Mouse (Mus musculus): ENCODE data around the gene Etv6. TPM values are rescaled to one million over a fixed set of nuclear protein-coding genes. Genes with fewer than 3 reads are reported as not detected.

Etv6 gene
- polyA plus RNA-seq, 1 experiment from 2014 or later = 5.9 TPM

DNA sequence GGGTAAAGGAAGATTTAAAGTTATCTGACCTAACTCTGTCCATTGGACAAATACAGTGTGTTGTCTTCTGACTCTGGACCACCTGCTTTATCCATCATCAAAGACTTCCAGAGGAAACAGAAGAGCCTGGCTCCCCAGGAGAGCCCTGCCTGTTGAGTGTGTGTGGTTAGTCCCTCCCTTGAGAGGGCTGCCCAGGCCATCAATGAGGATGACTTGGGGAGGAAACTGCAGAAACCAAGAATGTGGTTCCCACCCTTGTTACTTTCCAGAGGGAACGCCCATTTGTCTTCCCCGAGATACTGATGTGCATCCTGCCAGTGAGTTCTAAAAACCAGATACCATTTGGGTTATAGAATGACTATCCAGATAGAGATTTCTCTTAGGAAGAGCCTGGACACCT, 96.1 kb downstream of the Etv6 start:
- H3K27ac ChIP-seq (replicated peaks) = no peak overlapping the region
- no peak overlapping the region for H3K4me3 ChIP-seq (ENCODE audit: low read depth, low read length)
- 88% methylated on average over 2 of the region's 2 CpGs for WGBS
- TF ChIP-seq EP300 (optimal IDR thresholded peaks at IDR 0.05) (no peak), CTCF (IDR thresholded peaks at IDR 0.05; ENCODE audit: low read depth) (no peak)
- no peak for DNase-seq (ENCODE audit: low spot score)
- H3K9ac ChIP-seq (ENCODE audit: low read length) = no peak overlapping the region
- no peaks in the 10 kb centered on the region for H3K4me1 ChIP-seq (replicated peaks; ENCODE audit: control insufficient read depth, insufficient read depth)
- no peaks in the 10 kb centered on the region for H3K27me3 ChIP-seq (ENCODE audit: control insufficient read depth, insufficient read depth, low read length)
- H3K36me3 ChIP-seq (ENCODE audit: control insufficient read depth, insufficient read depth, low read length) = peaks cover 5% of the 10 kb centered on the region; the same call in 1 of the 2 replicates
- ATAC-seq (ENCODE audit: low FRiP score, low TSS enrichment) = no peak
- H3K9me3 ChIP-seq (ENCODE audit: control insufficient read depth, low read length) = no peaks in the 10 kb centered on the region
- no peak overlapping the region for H3K4me2 ChIP-seq (replicated peaks; ENCODE audit: low read depth)

GRCm38 (mm10) chr6:134133756-134134155, 98.3 kb downstream of the Etv6 start:
- DNase-seq (ENCODE audit: low spot score) = no peak
- H3K9ac ChIP-seq (ENCODE audit: low read length) = no peak overlapping the region
- no peak overlapping the region for H3K4me2 ChIP-seq (replicated peaks; ENCODE audit: low read depth)
- no peak for ATAC-seq (ENCODE audit: low FRiP score, low TSS enrichment)
- no peaks in the 10 kb centered on the region for H3K27me3 ChIP-seq (ENCODE audit: control insufficient read depth, insufficient read depth, low read length)
- no peak overlapping the region for H3K27ac ChIP-seq (replicated peaks)
- H3K9me3 ChIP-seq (ENCODE audit: control insufficient read depth, low read length) = no peaks in the 10 kb centered on the region
- H3K4me3 ChIP-seq (ENCODE audit: low read depth, low read length) = no peak overlapping the region
- H3K36me3 ChIP-seq (ENCODE audit: control insufficient read depth, insufficient read depth, low read length) = peaks cover 5% of the 10 kb centered on the region; the same call in 1 of the 2 replicates
- WGBS = 54% methylated on average over 4 of the region's 4 CpGs
- no peaks in the 10 kb centered on the region for H3K4me1 ChIP-seq (replicated peaks; ENCODE audit: control insufficient read depth, insufficient read depth)
- no peak for TF ChIP-seq CTCF (IDR thresholded peaks at IDR 0.05; ENCODE audit: low read depth)
- TF ChIP-seq EP300 (optimal IDR thresholded peaks at IDR 0.05) = no peak

GRCm38 (mm10) chr6:134134821-134135323, 99.4 kb downstream of the Etv6 start:
- Histone ChIP-seq H3K9me3 (ENCODE audit: control insufficient read depth, low read length) (no peaks in the 10 kb centered on the region), H3K4me2 (replicated peaks; ENCODE audit: low read depth) (no peak overlapping the region), H3K27ac (replicated peaks) (no peak overlapping the region), H3K36me3 (ENCODE audit: control insufficient read depth, insufficient read depth, low read length) (peaks cover 5% of the 10 kb centered on the region; the same call in 1 of the 2 replicates), H3K4me1 (replicated peaks; ENCODE audit: control insufficient read depth, insufficient read depth) (no peaks in the 10 kb centered on the region), H3K4me3 (ENCODE audit: low read depth, low read length) (no peak overlapping the region), H3K27me3 (ENCODE audit: control insufficient read depth, insufficient read depth, low read length) (no peaks in the 10 kb centered on the region), H3K9ac (ENCODE audit: low read length) (no peak overlapping the region)
- 84% methylated on average over 9 of the region's 9 CpGs for WGBS
- no peak for DNase-seq (ENCODE audit: low spot score)
- TF ChIP-seq CTCF (IDR thresholded peaks at IDR 0.05; ENCODE audit: low read depth) (no peak), EP300 (optimal IDR thresholded peaks at IDR 0.05) (no peak)
- ATAC-seq (ENCODE audit: low FRiP score, low TSS enrichment) = no peak

- no peak for DNase-seq (ENCODE audit: low spot score)
- ATAC-seq (ENCODE audit: low FRiP score, low TSS enrichment) = no peak
- TF ChIP-seq EP300 (optimal IDR thresholded peaks at IDR 0.05) = no peak
- no peak for TF ChIP-seq CTCF (IDR thresholded peaks at IDR 0.05; ENCODE audit: low read depth)
- WGBS = 68% methylated on average over 3 of the region's 3 CpGs
- peaks cover 5% of the 10 kb centered on the region; the same call in 1 of the 2 replicates for H3K36me3 ChIP-seq (ENCODE audit: control insufficient read depth, insufficient read depth, low read length)
- 0 out of 2 replicates have a peak, but pooled peaks cover 3% of the 10 kb centered on the region for H3K4me1 ChIP-seq (replicated peaks; ENCODE audit: control insufficient read depth, insufficient read depth)
- H3K4me3 ChIP-seq (ENCODE audit: low read depth, low read length) = no peak overlapping the region
- H3K4me2 ChIP-seq (replicated peaks; ENCODE audit: low read depth) = no peak overlapping the region
- H3K27me3 ChIP-seq (ENCODE audit: control insufficient read depth, insufficient read depth, low read length) = no peaks in the 10 kb centered on the region
- no peak overlapping the region for H3K9ac ChIP-seq (ENCODE audit: low read length)
- no peaks in the 10 kb centered on the region for H3K9me3 ChIP-seq (ENCODE audit: control insufficient read depth, low read length)
- H3K27ac ChIP-seq (replicated peaks) = no peak overlapping the region
These were observed 100.8 kb downstream of the Etv6 start for GRCm38 (mm10) chr6:134136315-134136714.

- Histone ChIP-seq H3K4me3 (ENCODE audit: low read depth, low read length) (no peak overlapping the region), H3K4me1 (replicated peaks; ENCODE audit: control insufficient read depth, insufficient read depth) (peaks cover 7% of the 10 kb centered on the region; the same call in 1 of the 2 replicates), H3K36me3 (ENCODE audit: control insufficient read depth, insufficient read depth, low read length) (no peaks in the 10 kb centered on the region), H3K9me3 (ENCODE audit: control insufficient read depth, low read length) (no peaks in the 10 kb centered on the region), H3K9ac (ENCODE audit: low read length) (no peak overlapping the region), H3K27me3 (ENCODE audit: control insufficient read depth, insufficient read depth, low read length) (no peaks in the 10 kb centered on the region), H3K27ac (replicated peaks) (no peak overlapping the region), H3K4me2 (replicated peaks; ENCODE audit: low read depth) (no peak overlapping the region)
- DNase-seq (ENCODE audit: low spot score) (no peak), ATAC-seq (ENCODE audit: low FRiP score, low TSS enrichment) (no peak)
- TF ChIP-seq EP300 (optimal IDR thresholded peaks at IDR 0.05) (no peak), CTCF (IDR thresholded peaks at IDR 0.05; ENCODE audit: low read depth) (no peak)
- WGBS = 68% methylated on average over 3 of the region's 3 CpGs
These were observed 103.9 kb downstream of the Etv6 start for GRCm38 (mm10) chr6:134139359-134139758.

- Histone ChIP-seq H3K27ac (replicated peaks) (peak overlapping the region; percentile 30; the same call in 1 of the 2 replicates), H3K9me3 (ENCODE audit: control insufficient read depth, low read length) (no peaks in the 10 kb centered on the region), H3K9ac (ENCODE audit: low read length) (peak overlapping the region; percentile 13), H3K4me2 (replicated peaks; ENCODE audit: low read depth) (no peak overlapping the region), H3K4me3 (ENCODE audit: low read depth, low read length) (no peak overlapping the region), H3K36me3 (ENCODE audit: control insufficient read depth, insufficient read depth, low read length) (no peaks in the 10 kb centered on the region), H3K27me3 (ENCODE audit: control insufficient read depth, insufficient read depth, low read length) (no peaks in the 10 kb centered on the region), H3K4me1 (replicated peaks; ENCODE audit: control insufficient read depth, insufficient read depth) (peaks cover 7% of the 10 kb centered on the region; the same call in 1 of the 2 replicates)
- ATAC-seq (ENCODE audit: low FRiP score, low TSS enrichment) = no peak
- no peak for DNase-seq (ENCODE audit: low spot score)
- TF ChIP-seq EP300 (optimal IDR thresholded peaks at IDR 0.05) (no peak), CTCF (IDR thresholded peaks at IDR 0.05; ENCODE audit: low read depth) (peak; percentile 25)
- WGBS = 57% methylated on average over 16 of the region's 16 CpGs
These were observed 105.5 kb downstream of the Etv6 start for GRCm38 (mm10) chr6:134140718-134141615.
